Mouse (Mus musculus) stomach, postnatal 0 days (tissue): Measurements from ENCODE around the gene Mrgprg.

Source experiments
- CTCF ChIP-seq: IDR thresholded peaks from 2 replicates; pipeline ENCODE4 v1.5.1; 2016; ENCODE audit warnings: antibody characterized with exemption, low read depth, mild to moderate bottlenecking, moderate library complexity
- EP300 ChIP-seq: optimal IDR thresholded peaks from 2 replicates; pipeline ENCODE3; 2016; ENCODE audit warnings: antibody characterized with exemption

DNA sequence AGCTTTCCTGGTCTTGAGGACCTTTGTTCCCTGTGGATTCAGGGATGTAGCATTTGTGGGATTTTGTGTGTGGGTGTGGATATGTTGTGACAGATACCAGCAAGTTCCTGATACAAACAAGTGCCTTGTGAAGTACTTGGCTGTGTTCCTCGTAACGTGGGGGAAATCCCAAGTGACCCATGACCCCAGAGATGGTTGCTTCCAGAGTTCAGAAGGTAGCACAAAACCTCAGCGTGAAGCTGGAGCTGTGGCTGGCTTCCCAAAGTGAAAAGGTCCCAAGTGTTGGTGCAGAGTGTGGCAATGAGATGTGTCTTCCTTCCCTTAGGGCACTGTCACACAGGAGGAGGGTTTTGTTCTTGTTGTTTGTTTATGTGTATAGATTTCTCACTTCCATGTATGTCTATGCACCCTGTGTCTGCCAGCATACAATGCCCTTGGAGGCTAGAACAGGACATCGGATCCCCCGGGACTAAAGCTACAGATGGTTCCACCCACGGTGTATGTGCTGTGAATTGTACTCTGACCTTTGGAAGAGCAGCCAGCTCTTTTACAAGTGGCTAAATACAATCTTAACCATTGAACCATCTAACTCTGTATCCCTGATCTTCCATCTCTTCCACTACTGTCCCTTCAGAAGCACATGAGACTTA, 25.7 kb upstream of the Mrgprg start:
- TF ChIP-seq CTCF (no peak), EP300 (no peak)
